Mouse (Mus musculus): Measurements from ENCODE around the gene Rapgef4. TPM values are rescaled to one million over a fixed set of nuclear protein-coding genes. Genes with fewer than 3 reads are reported as not detected.
"Not testable (repeated sequence)": the region's sequence is repeated elsewhere in the genome, so short reads cannot be mapped to it uniquely, and the experiment has no call there.

Gene Rapgef4
- polyA plus RNA-seq, 3 experiments from 2014 or later: 0.87 to 8.7 (median 8.6) TPM

GRCm38 (mm10) chr2:72029586-72030144, 48.6 kb downstream of the Rapgef4 start:
- ATAC-seq: no peak

DNA sequence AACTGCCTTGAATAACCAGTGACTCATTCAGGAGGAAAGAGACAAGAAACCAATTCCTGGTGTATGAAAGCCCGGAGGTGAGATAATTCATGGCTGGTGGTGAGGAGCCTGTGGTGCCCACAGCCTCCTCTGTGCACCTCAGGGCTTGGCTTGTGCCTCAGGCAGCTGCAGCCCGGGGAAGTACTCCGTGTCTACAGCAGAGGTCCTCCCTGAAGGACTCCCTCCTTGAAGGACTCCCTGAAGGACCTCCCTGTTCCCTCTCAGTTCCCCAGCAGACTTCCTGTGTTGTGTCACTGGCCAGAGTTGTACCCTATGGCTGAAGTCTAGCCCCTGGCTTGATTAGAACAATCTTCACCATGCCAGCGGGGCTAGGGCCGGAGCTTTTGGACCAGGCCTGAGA, 50.7 kb downstream of the Rapgef4 start:
- ATAC-seq: no peak

DNA sequence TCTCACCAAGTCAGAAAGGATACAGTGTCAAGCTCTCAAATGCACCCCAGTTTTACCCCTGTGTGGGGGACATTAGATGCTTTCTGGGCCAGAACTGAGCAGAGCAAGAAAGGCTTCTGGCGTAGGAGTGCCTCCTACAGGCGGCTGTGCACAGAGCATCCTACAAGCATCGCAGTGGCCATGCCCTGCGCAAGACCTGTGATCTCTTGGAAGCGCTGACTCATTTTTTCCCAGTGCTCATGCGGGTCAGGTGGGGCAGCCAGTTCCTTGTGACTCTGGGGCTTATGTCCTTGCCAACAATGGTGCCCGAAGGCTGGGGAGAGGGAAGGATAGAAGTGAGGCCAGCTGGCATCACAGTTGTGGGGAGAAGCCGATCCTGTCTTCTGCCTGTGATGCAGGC, 54.6 kb downstream of the Rapgef4 start:
- ATAC-seq: peak; percentile 38

DNA sequence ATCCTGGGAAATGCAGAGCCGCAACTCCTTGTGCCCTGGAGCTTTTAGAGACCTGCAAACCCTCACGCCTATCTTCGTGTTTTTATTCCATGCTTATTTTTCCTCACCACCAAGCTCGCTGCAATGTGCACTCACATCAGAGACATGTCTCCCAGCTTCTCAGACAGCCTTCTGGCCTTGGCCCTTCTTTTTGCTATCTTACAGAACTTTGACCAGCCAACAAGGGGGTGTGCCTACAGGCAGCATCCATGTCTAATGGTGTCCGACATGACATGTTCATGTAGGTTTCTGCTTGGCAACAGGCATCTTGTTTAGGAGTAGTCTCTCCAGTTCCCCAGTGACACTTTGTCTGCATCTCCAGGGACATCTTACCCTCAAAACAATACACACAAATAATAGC, 56.3 kb downstream of the Rapgef4 start:
- no peak for ATAC-seq

- ATAC-seq: peak; percentile 54
These were observed 57.2 kb downstream of the Rapgef4 start for GRCm38 (mm10) chr2:72038235-72038634.

DNA sequence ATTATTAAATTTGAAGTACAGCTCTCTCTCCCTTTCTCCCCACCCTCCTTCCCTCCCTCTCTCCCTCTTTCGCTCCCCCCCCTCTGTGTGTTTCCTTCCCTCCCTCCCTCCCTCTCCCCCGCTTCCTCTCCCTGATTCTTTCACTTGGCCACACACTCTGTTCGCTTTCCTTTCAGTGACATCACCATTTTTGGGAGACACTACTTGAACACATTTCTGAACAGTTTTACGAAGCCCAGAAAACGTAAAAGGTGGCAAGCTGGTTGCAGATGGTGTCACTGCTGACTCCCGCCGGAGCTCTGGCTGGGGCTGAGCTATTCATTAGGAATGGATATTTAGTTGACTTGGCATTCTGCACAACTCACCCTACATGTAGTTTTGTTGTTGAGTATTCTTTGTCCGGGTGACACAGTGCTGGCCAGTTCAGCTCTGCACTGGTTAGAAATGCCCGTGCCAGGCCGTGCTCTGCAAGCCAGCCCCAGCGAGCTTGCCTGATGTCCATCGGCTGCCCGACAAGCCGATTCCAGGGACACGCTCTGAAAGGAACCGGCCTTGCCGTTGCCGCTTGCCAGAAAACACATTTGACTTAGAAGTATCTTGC, 57.7 kb downstream of the Rapgef4 start:
- no peak for ATAC-seq

DNA sequence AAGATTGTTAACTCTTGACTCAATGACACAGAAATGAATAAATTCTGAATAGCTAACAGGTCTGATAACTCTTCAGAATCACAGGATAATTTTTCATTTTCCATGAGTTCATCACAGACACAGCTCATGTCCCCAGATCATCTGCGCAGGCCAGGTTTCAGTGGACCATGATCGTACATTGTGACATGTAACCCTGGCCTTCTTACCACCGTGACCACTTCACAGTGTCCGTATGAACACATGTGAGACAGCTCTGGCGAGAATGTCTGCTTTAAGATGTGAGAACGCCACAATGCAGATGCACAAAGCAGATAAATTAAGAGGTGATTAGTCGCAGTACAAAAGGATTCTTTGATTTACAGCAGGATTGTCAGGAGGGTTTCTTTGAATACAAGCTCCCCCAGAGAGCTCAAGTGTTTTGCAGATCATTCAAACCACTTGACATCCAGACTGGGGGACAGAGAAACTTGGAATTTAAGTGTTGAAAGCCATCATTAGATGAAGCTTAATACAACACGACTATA, 58.5 kb downstream of the Rapgef4 start:
- no peak for ATAC-seq

GRCm38 (mm10) chr2:72041087-72041486, 60.0 kb downstream of the Rapgef4 start:
- ATAC-seq: no peak

GRCm38 (mm10) chr2:72042093-72042492, 61.1 kb downstream of the Rapgef4 start:
- no peak for ATAC-seq

- ATAC-seq: no peak
These were observed 63.2 kb downstream of the Rapgef4 start for GRCm38 (mm10) chr2:72044191-72044590.

DNA sequence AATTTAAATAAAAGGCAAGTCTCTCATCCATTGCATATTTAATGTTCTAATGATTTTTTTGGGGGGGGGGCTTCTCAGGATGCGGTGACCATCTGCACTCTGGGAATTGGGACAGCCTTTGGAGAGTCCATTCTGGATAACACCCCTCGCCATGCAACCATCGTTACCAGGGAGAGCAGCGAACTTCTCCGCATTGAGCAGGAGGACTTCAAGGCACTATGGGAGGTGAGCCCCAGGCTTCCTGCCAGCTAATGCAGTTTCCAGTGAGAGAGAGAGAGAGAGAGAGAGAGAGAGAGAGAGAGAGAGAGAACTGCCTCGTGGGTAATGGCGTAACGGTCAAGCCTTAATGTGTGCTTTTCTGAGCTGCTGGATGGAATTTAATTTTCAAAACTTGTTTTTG, 64.0 kb downstream of the Rapgef4 start:
- no peak for ATAC-seq

DNA sequence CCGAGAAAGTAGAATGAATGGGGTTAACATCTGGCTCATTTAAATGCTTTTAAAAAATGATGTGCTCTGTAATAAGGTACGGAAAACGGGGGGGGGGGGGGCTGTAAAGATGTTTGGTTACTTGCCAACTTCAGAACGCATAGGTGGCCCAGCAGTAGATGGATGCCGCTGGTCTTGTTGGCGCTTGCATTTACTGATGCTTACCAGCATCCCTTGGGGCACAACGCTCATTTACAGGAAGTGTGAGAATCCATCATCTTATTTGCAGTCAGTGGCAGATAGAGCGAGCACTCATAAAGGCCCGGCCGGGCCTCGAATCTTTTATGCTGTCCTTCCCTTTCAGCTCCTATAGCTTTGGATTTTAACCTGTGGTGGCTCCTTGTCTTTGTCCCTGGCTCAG, 64.6 kb downstream of the Rapgef4 start:
- no peak for ATAC-seq

- no peak for ATAC-seq
These were observed 69.4 kb downstream of the Rapgef4 start for GRCm38 (mm10) chr2:72050451-72050850.

DNA sequence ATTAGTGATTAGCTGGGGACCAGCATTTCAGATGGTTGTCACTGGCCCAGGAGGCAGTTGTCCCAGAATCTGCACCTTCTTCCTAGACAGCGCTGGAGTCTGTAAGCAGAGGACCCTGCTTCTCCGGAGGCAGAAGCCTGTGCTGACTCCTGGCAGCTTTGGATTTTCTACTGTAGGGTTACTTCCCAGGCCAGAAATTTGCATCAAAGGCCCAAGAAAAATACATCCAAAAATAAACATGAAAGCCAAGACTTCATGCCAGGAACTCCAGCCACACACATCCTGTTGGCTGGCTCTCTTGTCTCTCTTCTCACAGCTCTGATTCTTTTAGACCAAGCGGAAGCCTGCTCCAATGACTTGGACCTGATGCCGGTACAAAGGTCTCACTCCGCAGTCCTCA, 73.2 kb downstream of the Rapgef4 start:
- no peak for ATAC-seq

DNA sequence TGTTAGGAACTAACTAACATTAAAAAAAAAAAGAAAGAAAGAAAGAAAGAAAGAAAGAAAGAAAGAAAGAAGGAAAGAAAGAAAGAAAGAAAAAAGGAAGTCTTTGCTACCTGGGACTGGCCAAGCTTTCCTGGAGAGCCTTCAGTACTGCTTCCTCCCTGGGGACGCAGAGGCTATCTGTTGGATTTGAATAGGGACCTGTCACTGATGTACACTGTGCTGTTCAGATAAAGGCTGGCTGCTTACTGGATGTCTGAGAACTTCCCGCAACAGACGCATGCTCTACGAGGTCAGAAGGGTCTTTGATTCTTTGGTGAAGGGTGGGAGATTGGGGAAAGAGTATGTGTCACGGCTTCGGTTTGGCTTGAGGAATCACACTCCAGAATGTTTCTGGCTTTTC, 73.7 kb downstream of the Rapgef4 start:
- ATAC-seq: no peak

- ATAC-seq: no peak
These were observed 74.4 kb downstream of the Rapgef4 start for GRCm38 (mm10) chr2:72055476-72055875.

DNA sequence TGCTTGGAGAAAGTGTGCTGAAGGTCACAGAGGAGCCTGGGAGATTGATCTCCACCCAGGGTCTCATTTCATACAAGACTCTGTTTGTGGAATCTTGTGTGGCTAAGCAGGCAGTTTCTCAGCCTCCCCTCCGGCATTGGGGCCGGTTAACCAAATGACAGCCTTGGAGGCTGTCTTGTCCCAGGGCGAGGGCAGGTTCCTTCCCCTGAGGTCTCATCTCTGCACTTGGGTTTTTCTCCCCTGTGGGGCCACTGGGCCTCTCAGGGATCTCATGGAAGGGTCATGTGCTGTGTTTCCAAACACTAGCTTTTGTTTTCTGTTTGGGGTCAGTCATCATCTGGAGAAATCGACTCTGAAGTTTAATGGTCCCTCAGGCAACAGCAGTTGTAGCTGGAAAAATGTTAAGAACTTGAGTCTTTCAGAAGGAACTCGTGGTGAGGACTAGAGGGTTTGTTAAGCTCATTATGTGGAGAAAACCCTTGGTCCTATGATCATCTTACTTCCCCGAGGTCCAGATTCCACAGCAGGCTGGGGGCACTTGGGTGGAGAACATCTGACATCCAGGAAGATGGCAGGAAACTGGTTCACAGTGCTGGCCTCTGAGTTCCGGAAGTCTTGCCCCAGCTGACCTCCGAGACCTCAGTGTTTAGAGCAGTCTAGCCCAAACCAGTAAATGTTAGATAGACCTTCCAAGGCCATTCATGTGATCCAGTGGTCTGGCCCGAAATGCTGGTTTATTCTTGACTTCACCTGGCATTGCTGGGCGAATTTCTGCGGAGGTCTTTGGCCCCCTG, 75.2 kb downstream of the Rapgef4 start:
- ATAC-seq: no peak

- ATAC-seq: no peak
These were observed 81.9 kb downstream of the Rapgef4 start for GRCm38 (mm10) chr2:72062931-72063330.

DNA sequence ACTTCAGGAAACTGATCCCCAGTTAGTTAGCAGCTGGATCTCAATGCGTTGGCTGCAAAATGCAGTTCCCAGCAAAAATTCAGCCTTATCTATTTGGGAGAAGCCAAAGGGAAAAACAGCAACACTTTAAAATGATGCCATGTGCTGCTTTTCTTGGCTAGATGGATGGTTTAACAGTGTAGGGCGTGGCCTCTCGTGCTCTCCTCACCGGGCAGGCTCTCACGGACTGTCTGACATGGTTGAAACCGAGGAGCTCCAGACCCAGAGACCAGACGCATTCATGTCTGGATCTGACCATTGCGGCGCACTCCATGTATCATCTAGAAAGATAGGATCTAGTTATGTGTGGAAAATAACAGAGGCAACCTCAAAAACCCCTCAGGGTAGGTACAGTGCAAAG, 87.5 kb downstream of the Rapgef4 start:
- ATAC-seq: no peak

DNA sequence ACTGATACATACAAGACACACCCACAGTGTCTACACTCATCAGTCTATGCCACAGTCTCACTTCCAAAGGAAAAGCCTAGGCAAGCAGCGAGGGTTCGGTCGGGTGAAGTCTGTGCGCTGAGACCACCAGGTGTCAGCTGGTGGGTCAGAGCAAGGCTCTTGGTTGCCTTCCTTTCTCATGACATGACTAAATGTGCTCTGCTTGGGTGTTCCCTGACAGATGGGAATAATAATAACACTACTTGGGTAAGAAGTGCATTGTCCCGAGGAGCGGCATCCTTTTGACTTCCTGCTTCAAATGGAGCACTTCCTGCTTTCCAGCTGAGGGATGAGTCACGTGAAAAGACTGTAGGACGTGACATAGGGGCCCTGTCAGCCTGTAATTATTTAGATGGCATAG, 89.0 kb downstream of the Rapgef4 start:
- no peak for ATAC-seq

DNA sequence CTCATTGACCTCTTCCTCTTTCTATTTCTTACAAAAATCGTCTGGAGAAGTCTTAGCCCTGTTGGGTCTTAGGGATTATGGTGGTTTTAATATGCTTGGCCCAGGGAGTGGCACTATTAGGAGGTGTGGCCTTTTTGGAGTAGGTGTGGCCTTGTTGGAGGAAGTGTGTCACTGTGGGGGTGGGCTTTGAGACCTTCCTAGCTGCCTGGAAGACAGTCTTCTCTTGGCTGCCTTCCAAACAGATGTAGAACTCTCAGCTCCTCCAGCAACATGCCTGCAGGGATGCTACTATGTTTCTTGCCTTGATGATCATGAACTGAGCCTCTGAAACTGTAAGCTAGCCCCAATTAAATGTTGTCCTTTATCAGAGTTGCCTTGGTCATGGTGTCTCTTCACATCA, 92.1 kb downstream of the Rapgef4 start:
- ATAC-seq: not testable (repeated sequence)

GRCm38 (mm10) chr2:72074999-72075561, 94.0 kb downstream of the Rapgef4 start:
- ATAC-seq: no peak

- ATAC-seq: no peak
These were observed 96.6 kb downstream of the Rapgef4 start for GRCm38 (mm10) chr2:72077490-72078139.

Measured in inflammation-experienced regulatory T-cells, adult 6 months (primary cell).